Mouse (Mus musculus): Measurements from ENCODE around the gene Kcnc3. TPM values are rescaled to one million over a fixed set of nuclear protein-coding genes. Genes with fewer than 3 reads are reported as not detected.

The Kcnc3 gene
- polyA plus RNA-seq, 1 experiment from 2014 or later, result 0.86 TPM

- Histone ChIP-seq H3K9ac (ENCODE audit: low read length) (no peak overlapping the region), H3K36me3 (ENCODE audit: control insufficient read depth, insufficient read depth, low read length) (no peaks in the 10 kb centered on the region), H3K4me2 (no peak overlapping the region), H3K4me1 (ENCODE audit: control insufficient read depth, insufficient read depth, low read length) (no peaks in the 10 kb centered on the region), H3K4me3 (ENCODE audit: low read depth, low read length) (no peak overlapping the region), H3K9me3 (ENCODE audit: control insufficient read depth, low read length) (no peaks in the 10 kb centered on the region), H3K27me3 (ENCODE audit: control insufficient read depth, insufficient read depth, low read length) (no peaks in the 10 kb centered on the region), H3K27ac (ENCODE audit: low read depth, low read length) (no peak overlapping the region)
- DNase-seq (ENCODE audit: low spot score, missing footprints) (peak; percentile 41), ATAC-seq (ENCODE audit: low FRiP score) (no peak)
- 53% methylated on average over 8 of the region's 8 CpGs for WGBS
Measured at GRCm38 (mm10) chr7:44563284-44563683, 27.2 kb upstream of the Kcnc3 start.

DNA sequence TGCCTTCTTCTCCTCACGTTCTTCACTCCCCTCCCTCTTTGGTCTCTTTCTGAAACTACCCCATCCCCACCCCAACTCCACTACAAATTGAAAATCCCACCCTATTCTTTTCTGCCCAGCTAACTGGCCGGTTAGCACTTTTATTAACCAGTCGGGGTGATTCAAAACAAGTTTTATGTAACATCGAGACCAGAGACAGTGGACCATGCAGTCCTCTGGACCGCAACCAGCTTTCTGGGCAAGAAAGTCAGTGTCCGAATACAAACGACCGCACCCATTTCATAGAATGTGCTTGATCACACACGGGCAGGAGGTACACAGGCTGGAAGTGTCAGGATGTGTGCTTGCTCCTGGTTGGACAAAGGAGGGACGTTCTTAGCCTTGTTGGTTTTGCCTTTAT is 26.0 kb upstream of the Kcnc3 start:
- DNase-seq (ENCODE audit: low spot score, missing footprints), result no peak
- Histone ChIP-seq H3K36me3 (ENCODE audit: control insufficient read depth, insufficient read depth, low read length) (no peaks in the 10 kb centered on the region), H3K27ac (ENCODE audit: low read depth, low read length) (no peak overlapping the region), H3K4me1 (ENCODE audit: control insufficient read depth, insufficient read depth, low read length) (no peaks in the 10 kb centered on the region), H3K4me2 (no peak overlapping the region), H3K27me3 (ENCODE audit: control insufficient read depth, insufficient read depth, low read length) (no peaks in the 10 kb centered on the region), H3K9me3 (ENCODE audit: control insufficient read depth, low read length) (no peaks in the 10 kb centered on the region), H3K4me3 (ENCODE audit: low read depth, low read length) (no peak overlapping the region), H3K9ac (ENCODE audit: low read length) (no peak overlapping the region)
- no peak for ATAC-seq (ENCODE audit: low FRiP score)
- WGBS, result 84% methylated on average over 10 of the region's 10 CpGs

DNA sequence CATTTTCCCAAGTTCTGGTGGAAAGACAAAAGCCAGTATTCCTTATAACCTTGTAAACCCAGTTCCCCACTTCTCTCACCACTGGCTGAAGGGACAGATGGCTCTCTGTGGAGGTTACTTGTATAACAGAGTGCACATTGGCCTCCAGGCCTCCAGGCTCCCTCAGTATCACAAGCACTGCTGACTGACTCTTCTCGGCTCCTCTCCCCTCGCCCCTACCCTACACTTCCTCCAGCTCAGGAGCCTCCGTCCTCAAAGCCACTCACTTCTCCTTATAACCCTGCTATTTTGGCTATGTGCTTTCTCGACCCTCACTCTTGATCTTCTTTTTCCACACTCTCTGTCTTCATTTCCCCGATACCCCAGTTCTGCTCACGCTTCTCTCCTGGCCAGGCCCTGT is 25.1 kb upstream of the Kcnc3 start:
- no peaks in the 10 kb centered on the region for H3K36me3 ChIP-seq (ENCODE audit: control insufficient read depth, insufficient read depth, low read length)
- 74% methylated on average over 6 of the region's 6 CpGs for WGBS
- H3K4me3 ChIP-seq (ENCODE audit: low read depth, low read length), result no peak overlapping the region
- no peaks in the 10 kb centered on the region for H3K9me3 ChIP-seq (ENCODE audit: control insufficient read depth, low read length)
- no peaks in the 10 kb centered on the region for H3K4me1 ChIP-seq (ENCODE audit: control insufficient read depth, insufficient read depth, low read length)
- no peaks in the 10 kb centered on the region for H3K27me3 ChIP-seq (ENCODE audit: control insufficient read depth, insufficient read depth, low read length)
- DNase-seq (ENCODE audit: low spot score, missing footprints) (no peak), ATAC-seq (ENCODE audit: low FRiP score) (no peak)
- no peak overlapping the region for H3K27ac ChIP-seq (ENCODE audit: low read depth, low read length)
- no peak overlapping the region for H3K4me2 ChIP-seq
- no peak overlapping the region for H3K9ac ChIP-seq (ENCODE audit: low read length)

DNA sequence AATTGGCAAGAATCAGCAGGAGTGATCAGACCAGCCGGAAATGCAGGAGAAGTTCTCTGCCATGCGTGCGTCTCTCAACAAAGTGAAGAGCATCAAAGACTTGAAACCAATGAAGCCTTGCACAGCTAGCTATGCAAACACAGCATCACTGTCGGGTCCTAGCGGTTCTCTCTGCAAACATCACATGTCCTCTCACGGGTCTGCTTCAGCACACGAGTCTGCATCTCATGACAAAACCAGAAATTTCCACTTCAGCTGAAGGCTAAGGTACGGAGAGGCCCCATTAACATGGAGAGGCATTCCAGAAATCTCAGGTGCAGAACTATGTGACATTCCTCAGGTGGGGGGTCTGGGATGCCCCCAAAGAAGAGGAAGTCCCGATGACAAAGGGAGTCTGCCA is 21.7 kb upstream of the Kcnc3 start:
- no peak overlapping the region for H3K27ac ChIP-seq (ENCODE audit: low read depth, low read length)
- H3K9ac ChIP-seq (ENCODE audit: low read length), result no peak overlapping the region
- H3K4me3 ChIP-seq (ENCODE audit: low read depth, low read length), result no peak overlapping the region
- ATAC-seq (ENCODE audit: low FRiP score), result no peak
- WGBS, result 82% methylated on average over 9 of the region's 9 CpGs
- H3K9me3 ChIP-seq (ENCODE audit: control insufficient read depth, low read length), result no peaks in the 10 kb centered on the region
- H3K27me3 ChIP-seq (ENCODE audit: control insufficient read depth, insufficient read depth, low read length), result no peaks in the 10 kb centered on the region
- H3K4me1 ChIP-seq (ENCODE audit: control insufficient read depth, insufficient read depth, low read length), result peaks cover 3% of the 10 kb centered on the region; the same call in 1 of the 2 replicates
- H3K4me2 ChIP-seq, result no peak overlapping the region
- no peaks in the 10 kb centered on the region for H3K36me3 ChIP-seq (ENCODE audit: control insufficient read depth, insufficient read depth, low read length)
- DNase-seq (ENCODE audit: low spot score, missing footprints), result peak; percentile 66

DNA sequence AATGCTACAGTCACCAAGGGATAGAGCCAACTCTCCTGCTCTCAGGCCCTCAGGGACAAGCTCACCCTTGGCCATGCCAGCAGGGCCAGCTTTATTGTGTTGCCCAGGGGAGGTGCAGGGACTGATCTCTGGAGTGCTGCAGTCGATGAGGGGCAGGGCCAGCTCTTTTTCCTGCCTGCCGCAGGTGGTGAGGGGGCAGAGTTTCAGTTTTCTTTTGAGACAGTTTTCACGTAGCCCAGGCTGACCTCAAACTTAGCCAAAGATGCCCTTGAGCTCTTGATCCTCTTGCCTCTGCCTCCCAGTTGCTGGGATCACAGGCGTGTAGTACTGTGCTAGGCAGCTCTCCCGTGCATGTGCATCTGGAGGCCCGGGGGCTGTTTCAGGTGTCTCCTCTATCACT is 19.5 kb upstream of the Kcnc3 start:
- Histone ChIP-seq H3K9ac (ENCODE audit: low read length) (no peak overlapping the region), H3K4me1 (ENCODE audit: control insufficient read depth, insufficient read depth, low read length) (peaks cover 3% of the 10 kb centered on the region; the same call in 1 of the 2 replicates), H3K4me2 (no peak overlapping the region), H3K27ac (ENCODE audit: low read depth, low read length) (no peak overlapping the region), H3K9me3 (ENCODE audit: control insufficient read depth, low read length) (no peaks in the 10 kb centered on the region), H3K27me3 (ENCODE audit: control insufficient read depth, insufficient read depth, low read length) (no peaks in the 10 kb centered on the region), H3K4me3 (ENCODE audit: low read depth, low read length) (no peak overlapping the region), H3K36me3 (ENCODE audit: control insufficient read depth, insufficient read depth, low read length) (no peaks in the 10 kb centered on the region)
- 83% methylated on average over 6 of the region's 6 CpGs for WGBS
- peak; percentile 39 for DNase-seq (ENCODE audit: low spot score, missing footprints)
- no peak for ATAC-seq (ENCODE audit: low FRiP score)

DNA sequence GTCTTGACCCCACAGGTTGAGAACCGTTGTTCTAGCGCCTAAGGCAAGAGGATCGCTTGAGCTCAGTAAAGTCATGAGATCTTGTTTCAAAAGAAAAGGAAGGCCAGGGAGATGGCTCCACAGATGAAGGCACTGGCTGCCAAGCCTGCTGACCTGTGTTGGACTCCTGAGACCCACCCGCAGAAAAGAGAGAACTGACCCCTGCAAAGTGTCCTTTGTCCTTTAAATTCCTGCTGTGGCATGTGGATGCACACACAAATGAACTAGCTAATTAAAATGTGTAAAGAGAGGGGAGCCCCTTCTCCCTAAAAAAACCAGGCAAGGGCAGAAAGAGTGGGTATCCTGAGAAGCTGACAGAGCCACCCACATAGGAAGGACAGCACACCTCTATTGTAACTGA is 18.7 kb upstream of the Kcnc3 start:
- DNase-seq (ENCODE audit: low spot score, missing footprints), result peak; percentile 51

DNA sequence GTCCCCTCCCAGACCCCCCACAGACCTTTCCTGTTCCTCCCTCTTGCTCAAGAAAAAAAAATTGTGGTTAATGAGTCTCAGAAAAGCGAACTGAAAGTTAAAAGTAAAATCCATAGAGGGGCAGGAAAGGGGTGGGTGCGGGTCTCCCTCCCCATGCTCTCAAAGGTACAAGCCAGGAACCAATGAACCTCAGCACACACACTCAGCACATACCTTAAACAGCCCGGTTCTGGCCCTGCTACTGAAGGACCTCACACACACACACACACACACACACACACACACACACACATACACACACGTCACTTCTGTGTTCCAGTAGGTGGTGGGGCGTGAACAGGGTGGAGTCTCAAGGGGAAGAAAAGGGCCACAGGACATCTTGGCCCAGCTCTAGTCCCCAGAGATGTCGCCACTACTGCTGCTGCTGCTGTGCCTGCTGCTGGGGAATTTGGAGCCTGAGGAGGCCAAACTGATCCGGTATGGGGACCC is 18.2 kb upstream of the Kcnc3 start, which contains the start of gene Napsa:
Napsa (plus strand) TSS at position 168 of the 489 bp plus-strand sequence.
- Histone ChIP-seq H3K27me3 (ENCODE audit: control insufficient read depth, insufficient read depth, low read length) (no peaks in the 10 kb centered on the region), H3K27ac (ENCODE audit: low read depth, low read length) (no peak within 1 kb of the TSS), H3K36me3 (ENCODE audit: control insufficient read depth, insufficient read depth, low read length) (no peaks in the 10 kb centered on the region), H3K4me3 (ENCODE audit: low read depth, low read length) (no peak within 1 kb of the TSS), H3K9me3 (ENCODE audit: control insufficient read depth, low read length) (no peaks in the 10 kb centered on the region), H3K9ac (ENCODE audit: low read length) (no peak within 1 kb of the TSS), H3K4me2 (no peak within 1 kb of the TSS), H3K4me1 (ENCODE audit: control insufficient read depth, insufficient read depth, low read length) (peaks cover 3% of the 10 kb centered on the region; the same call in 1 of the 2 replicates)
- no peak for ATAC-seq (ENCODE audit: low FRiP score)
- 33% methylated on average over 7 of the region's 7 CpGs for WGBS
- DNase-seq (ENCODE audit: low spot score, missing footprints), result peak; percentile 80

More for the DNA sequence above, 18.7 kb upstream of the Kcnc3 start:
- Histone ChIP-seq H3K27me3 (ENCODE audit: control insufficient read depth, insufficient read depth, low read length) (no peaks in the 10 kb centered on the region), H3K4me1 (ENCODE audit: control insufficient read depth, insufficient read depth, low read length) (peaks cover 3% of the 10 kb centered on the region; the same call in 1 of the 2 replicates), H3K27ac (ENCODE audit: low read depth, low read length) (no peak overlapping the region), H3K9ac (ENCODE audit: low read length) (no peak overlapping the region), H3K4me2 (no peak overlapping the region), H3K36me3 (ENCODE audit: control insufficient read depth, insufficient read depth, low read length) (no peaks in the 10 kb centered on the region), H3K9me3 (ENCODE audit: control insufficient read depth, low read length) (no peaks in the 10 kb centered on the region), H3K4me3 (ENCODE audit: low read depth, low read length) (no peak overlapping the region)
- no peak for ATAC-seq (ENCODE audit: low FRiP score)
- 39% methylated on average over 4 of the region's 4 CpGs for WGBS

GRCm38 (mm10) chr7:44572956-44573484 is 17.4 kb upstream of the Kcnc3 start:
- Histone ChIP-seq H3K9ac (ENCODE audit: low read length) (no peak overlapping the region), H3K4me1 (ENCODE audit: control insufficient read depth, insufficient read depth, low read length) (peaks cover 3% of the 10 kb centered on the region; the same call in 1 of the 2 replicates), H3K27ac (ENCODE audit: low read depth, low read length) (no peak overlapping the region), H3K36me3 (ENCODE audit: control insufficient read depth, insufficient read depth, low read length) (no peaks in the 10 kb centered on the region), H3K9me3 (ENCODE audit: control insufficient read depth, low read length) (no peaks in the 10 kb centered on the region), H3K4me2 (no peak overlapping the region), H3K27me3 (ENCODE audit: control insufficient read depth, insufficient read depth, low read length) (no peaks in the 10 kb centered on the region), H3K4me3 (ENCODE audit: low read depth, low read length) (no peak overlapping the region)
- DNase-seq (ENCODE audit: low spot score, missing footprints) (peak; percentile 39), ATAC-seq (ENCODE audit: low FRiP score) (no peak)
- WGBS, result 80% methylated on average over 5 of the region's 5 CpGs

DNA sequence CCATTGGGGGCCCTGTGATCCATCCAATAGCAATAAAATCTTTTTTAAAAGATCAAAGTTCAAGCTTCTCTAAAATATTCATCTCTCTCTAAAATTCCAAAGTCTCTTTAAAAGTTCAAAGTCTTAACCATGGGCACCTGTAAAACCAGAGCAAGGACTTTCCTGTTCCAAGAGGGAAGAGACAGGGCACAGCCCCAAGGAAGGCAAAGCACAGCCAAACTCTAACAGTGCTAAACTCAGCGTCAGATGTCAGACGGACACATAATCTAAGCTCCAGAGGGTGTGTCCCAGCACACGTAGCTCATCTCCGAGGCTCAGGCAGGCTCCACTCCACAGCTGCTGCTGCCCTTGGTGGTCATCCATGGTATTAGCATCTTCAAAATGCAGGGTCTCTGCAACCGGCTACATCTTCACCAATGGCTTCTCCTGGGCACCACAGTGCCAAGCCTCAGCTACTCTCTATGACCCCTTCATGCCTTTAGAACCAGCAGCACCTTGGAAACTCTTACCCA is 14.1 kb upstream of the Kcnc3 start:
- Histone ChIP-seq H3K4me3 (ENCODE audit: low read depth, low read length) (no peak overlapping the region), H3K9ac (ENCODE audit: low read length) (no peak overlapping the region), H3K4me2 (no peak overlapping the region), H3K27ac (ENCODE audit: low read depth, low read length) (no peak overlapping the region), H3K27me3 (ENCODE audit: control insufficient read depth, insufficient read depth, low read length) (no peaks in the 10 kb centered on the region), H3K36me3 (ENCODE audit: control insufficient read depth, insufficient read depth, low read length) (no peaks in the 10 kb centered on the region), H3K9me3 (ENCODE audit: control insufficient read depth, low read length) (peaks cover 2% of the 10 kb centered on the region; the same call in 1 of the 2 replicates), H3K4me1 (ENCODE audit: control insufficient read depth, insufficient read depth, low read length) (peaks cover 3% of the 10 kb centered on the region; the same call in 1 of the 2 replicates)
- 55% methylated on average over 5 of the region's 5 CpGs for WGBS
- ATAC-seq (ENCODE audit: low FRiP score), result no peak
- peak; percentile 17 for DNase-seq (ENCODE audit: low spot score, missing footprints)
